Mouse (Mus musculus) ES-Bruce4 (cell line): ENCODE measurements around the gene Taf12.

Experiments
- CTCF ChIP-seq: IDR thresholded peaks from one replicate; pipeline ENCODE4 v1.8.1; 2011; ENCODE audit warnings: low read depth, low read length
- EP300 ChIP-seq: IDR thresholded peaks from 2 replicates; pipeline ENCODE4 v1.6.1; 2011; ENCODE audit warnings: low read depth, low read length; ENCODE audit not compliant: insufficient read depth
- POLR2A ChIP-seq: IDR thresholded peaks from one replicate; pipeline ENCODE4 v1.8.1; 2011; ENCODE audit warnings: low read length; ENCODE audit not compliant: insufficient read depth

DNA sequence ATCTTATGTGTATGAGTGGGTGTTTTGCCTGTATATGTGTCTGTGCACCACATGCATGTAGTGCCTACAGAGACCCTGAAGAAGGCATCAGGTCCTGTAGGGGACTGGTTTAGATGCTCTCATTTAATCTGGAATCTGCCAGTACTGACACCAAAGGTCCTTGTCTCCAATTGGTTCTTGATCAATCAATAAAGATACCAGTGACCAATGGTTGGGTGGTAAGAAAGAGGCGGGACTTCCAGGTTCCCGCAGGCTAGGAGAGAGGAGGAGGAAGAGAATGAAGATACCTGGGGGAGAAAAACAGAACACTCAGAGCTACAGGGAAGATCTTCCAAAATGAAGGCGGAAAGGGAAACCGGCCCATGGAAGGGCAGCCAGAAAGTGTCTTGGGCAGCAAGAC is 35.8 kb upstream of the Taf12 start:
- TF ChIP-seq EP300 (no peak), CTCF (no peak), POLR2A (no peak)
